Mouse (Mus musculus) hindbrain, postnatal 0 days (tissue): ENCODE measurements around the gene Adat3. TPM values are rescaled to one million over a fixed set of nuclear protein-coding genes. Genes with fewer than 3 reads are reported as not detected.
A peak's percentile ranks its signal among the peaks of the same experiment; 100 is the strongest.

Experiments used
- ATAC-seq: fragments of 200-750 bp; cut with Nextera tagmentation; 2 replicates; pipeline ENCODE4 v1.8.0; 2017; ENCODE audit warnings: mild to moderate bottlenecking, moderate TSS enrichment, moderate library complexity
- DNase-seq: peaks from one replicate; pipeline ENCODE4 v3.0.0-alpha.2; 2015; ENCODE audit warnings: low spot score
- H3K27ac ChIP-seq: fragments of 300-500 bp; sonication (generic); 2 replicates; pipeline ENCODE4 v1.5.1; 2014; ENCODE audit warnings: mild to moderate bottlenecking
- H3K27me3 ChIP-seq: fragments of 300-500 bp; sonication (generic); 2 replicates; pipeline ENCODE4 v1.6.1; 2014; ENCODE audit warnings: low read length, mixed read lengths; ENCODE audit not compliant: insufficient read depth
- H3K36me3 ChIP-seq: fragments of 300-500 bp; sonication (generic); 2 replicates; pipeline ENCODE4 v1.6.1; 2014; ENCODE audit warnings: low read length, mixed read lengths; ENCODE audit not compliant: insufficient read depth
- H3K4me1 ChIP-seq: fragments of 300-500 bp; sonication (generic); 2 replicates; pipeline ENCODE4 v1.6.1; 2014; ENCODE audit warnings: antibody characterized with exemption, low read length, mixed read lengths; ENCODE audit not compliant: insufficient read depth
- H3K4me2 ChIP-seq: fragments of 300-500 bp; sonication (generic); 2 replicates; pipeline ENCODE4 v1.6.1; 2014; ENCODE audit warnings: low read depth, mild to moderate bottlenecking, low read length, moderate library complexity, mixed read lengths
- H3K4me3 ChIP-seq: fragments of 300-500 bp; sonication (generic); 2 replicates; pipeline ENCODE4 v1.5.1; 2014; ENCODE audit warnings: low read length
- H3K9ac ChIP-seq: fragments of 300-500 bp; sonication (generic); replicated peaks from 2 replicates; pipeline ENCODE4 v1.6.1; 2014; ENCODE audit warnings: mild to moderate bottlenecking, low read length, moderate library complexity, mixed read lengths
- H3K9me3 ChIP-seq: fragments of 300-500 bp; sonication (generic); 2 replicates; pipeline ENCODE4 v1.6.1; 2016; ENCODE audit warnings: low read length, mixed read lengths
- CTCF ChIP-seq: IDR thresholded peaks from 2 replicates; pipeline ENCODE4 v1.5.1; 2016; ENCODE audit warnings: antibody characterized with exemption, control low read depth, low read depth
- WGBS: fragments of 180-500 bp; shearing (Covaris S2); extraction: QIAGEN DNeasy Blood & Tissue Kit; methylation state at CpG from one replicate; pipeline ENCODE4 v1.1.7; 2014; 5-methylcytosine and 5-hydroxymethylcytosine counted together
- polyA plus RNA-seq: library from polyadenylated mRNA; unstranded; fragments of >200 nt; fragmentation: Nextera tagmentation; extraction: Ambion mirVana; gene quantifications from 2 replicates; pipeline ENCODE4 v1.2.1, GENCODE M21; 2015
- total RNA-seq: library from RNA; depleted of rRNA; stranded (reverse); fragments of >200 nt; gene quantifications from 2 replicates; pipeline ENCODE4 v1.2.3, GENCODE M21; 2014

Gene Adat3
- total and polyA plus RNA-seq, 2 experiments from 2014 or later, result 3.6 to 7.3 TPM

- Histone ChIP-seq H3K4me2 (peak overlapping the region; percentile 90), H3K4me3 (peak overlapping the region; percentile 80), H3K9me3 (no peaks in the 10 kb centered on the region), H3K27ac (peak overlapping the region; percentile 86; the same call in 1 of the 2 replicates), H3K36me3 (no peaks in the 10 kb centered on the region), H3K4me1 (peaks cover 30% of the 10 kb centered on the region), H3K27me3 (no peaks in the 10 kb centered on the region), H3K9ac (peak overlapping the region; percentile 29)
- TF ChIP-seq CTCF, result peak; percentile 82
- WGBS, result under 1% methylated on average over 29 of the region's 29 CpGs
- DNase-seq (peak; percentile 79), ATAC-seq (no peak)
These were observed 24.4 kb upstream of the Adat3 start for GRCm38 (mm10) chr10:80578131-80578750.

DNA sequence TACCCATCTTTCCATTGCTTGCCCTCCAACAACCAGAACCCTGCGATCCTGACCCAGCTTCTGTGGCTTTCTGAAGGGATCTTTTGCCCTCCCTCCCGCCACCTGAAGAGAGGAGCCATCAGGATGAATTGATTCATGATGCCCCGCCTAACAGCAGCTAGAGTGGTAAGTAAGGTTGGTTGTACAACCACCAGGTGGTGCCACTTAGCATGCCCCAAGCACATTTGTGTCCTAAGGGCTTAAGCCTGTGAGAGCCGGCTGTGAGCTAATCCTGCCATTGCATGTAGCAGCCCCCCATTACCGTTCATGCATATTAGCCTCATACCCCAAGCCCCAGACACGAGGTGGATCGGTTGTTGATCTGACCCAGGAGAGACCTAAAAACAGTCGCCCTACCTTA, 23.8 kb upstream of the Adat3 start:
- Histone ChIP-seq H3K4me2 (peak overlapping the region; percentile 90), H3K9me3 (no peaks in the 10 kb centered on the region), H3K9ac (no peak overlapping the region), H3K36me3 (no peaks in the 10 kb centered on the region), H3K4me3 (peak overlapping the region; percentile 80), H3K4me1 (peaks cover 26% of the 10 kb centered on the region), H3K27me3 (no peaks in the 10 kb centered on the region), H3K27ac (peak overlapping the region; percentile 86; the same call in 1 of the 2 replicates)
- peak; percentile 77 for DNase-seq
- WGBS, result 7% methylated on average over 8 of the region's 8 CpGs
- peak; percentile 74 for TF ChIP-seq CTCF
- no peak for ATAC-seq

- Histone ChIP-seq H3K4me2 (no peak overlapping the region), H3K9me3 (no peaks in the 10 kb centered on the region), H3K4me1 (peaks cover 11% of the 10 kb centered on the region), H3K27me3 (no peaks in the 10 kb centered on the region), H3K36me3 (no peaks in the 10 kb centered on the region), H3K27ac (no peak overlapping the region), H3K9ac (no peak overlapping the region), H3K4me3 (no peak overlapping the region)
- 84% methylated on average over 5 of the region's 5 CpGs for WGBS
- no peak for TF ChIP-seq CTCF
- DNase-seq, result no peak
- ATAC-seq, result no peak
These were observed 19.6 kb upstream of the Adat3 start for GRCm38 (mm10) chr10:80583047-80583446.

- 63% methylated on average over 12 of the region's 12 CpGs for WGBS
- Histone ChIP-seq H3K9me3 (no peaks in the 10 kb centered on the region), H3K27ac (no peak overlapping the region), H3K27me3 (no peaks in the 10 kb centered on the region), H3K4me1 (peaks cover 8% of the 10 kb centered on the region; the same call in 1 of the 2 replicates), H3K36me3 (no peaks in the 10 kb centered on the region), H3K9ac (no peak overlapping the region), H3K4me3 (no peak overlapping the region), H3K4me2 (no peak overlapping the region)
- no peak for ATAC-seq
- peak; percentile 17 for DNase-seq
- no peak for TF ChIP-seq CTCF
These were observed 18.6 kb upstream of the Adat3 start for GRCm38 (mm10) chr10:80584045-80584488.

DNA sequence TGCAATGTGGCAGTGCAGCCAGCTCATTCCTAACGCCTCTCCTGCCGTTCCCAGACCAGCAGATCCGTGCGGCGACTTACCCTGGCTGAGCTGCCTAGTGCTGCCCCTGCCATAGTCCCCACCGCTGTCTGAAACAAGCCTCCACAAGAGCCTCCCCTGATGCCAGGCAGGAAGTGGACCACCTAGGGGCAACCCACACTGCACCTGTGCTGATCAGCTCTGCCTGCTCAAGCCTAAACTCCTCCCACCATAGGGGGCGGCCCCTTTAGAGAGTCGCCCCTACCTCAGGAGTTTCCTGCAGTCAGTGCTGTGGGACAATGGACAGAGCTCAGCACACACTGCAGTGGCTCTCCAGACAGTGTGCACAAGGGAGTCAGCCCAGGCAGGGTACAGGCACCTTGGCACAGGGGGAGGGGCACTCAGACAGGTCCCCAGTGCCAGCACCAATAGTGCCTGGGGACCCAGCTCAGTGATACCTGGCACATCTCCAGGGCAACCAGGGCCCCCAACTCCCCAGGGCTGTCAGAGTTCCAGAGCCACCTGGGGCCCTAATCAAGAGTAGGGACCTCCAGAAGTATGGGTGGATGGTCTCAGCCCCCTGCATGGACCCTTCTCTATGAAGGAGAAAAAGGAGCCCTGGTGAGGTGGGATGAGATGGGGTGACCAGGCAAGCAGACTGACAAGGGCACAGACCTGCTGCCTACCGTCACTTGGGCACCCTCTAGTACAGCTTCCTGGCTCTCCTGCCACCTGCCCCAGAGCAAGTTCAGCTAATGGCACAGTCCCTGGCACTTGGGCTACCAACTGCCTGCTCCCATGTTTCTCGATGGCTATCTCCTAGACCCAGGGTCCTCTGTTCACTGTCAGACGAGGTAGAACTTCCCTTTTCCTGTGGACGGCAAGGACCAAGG, 17.8 kb upstream of the Adat3 start:
- H3K27ac ChIP-seq, result no peak overlapping the region
- 0 out of 2 replicates have a peak overlapping the region, but pooled peaks have one; percentile 5 for H3K9ac ChIP-seq
- no peaks in the 10 kb centered on the region for H3K9me3 ChIP-seq
- no peaks in the 10 kb centered on the region for H3K36me3 ChIP-seq
- 0 out of 2 replicates have a peak overlapping the region, but pooled peaks have one; percentile 16 for H3K4me2 ChIP-seq
- no peak overlapping the region for H3K4me3 ChIP-seq
- 69% methylated on average over 12 of the region's 12 CpGs for WGBS
- H3K4me1 ChIP-seq, result 0 out of 2 replicates have a peak, but pooled peaks cover 13% of the 10 kb centered on the region
- no peaks in the 10 kb centered on the region for H3K27me3 ChIP-seq
- DNase-seq, result no peak
- TF ChIP-seq CTCF, result no peak
- 0 out of 2 replicates have a peak, but pooled peaks have one; percentile 13 for ATAC-seq

DNA sequence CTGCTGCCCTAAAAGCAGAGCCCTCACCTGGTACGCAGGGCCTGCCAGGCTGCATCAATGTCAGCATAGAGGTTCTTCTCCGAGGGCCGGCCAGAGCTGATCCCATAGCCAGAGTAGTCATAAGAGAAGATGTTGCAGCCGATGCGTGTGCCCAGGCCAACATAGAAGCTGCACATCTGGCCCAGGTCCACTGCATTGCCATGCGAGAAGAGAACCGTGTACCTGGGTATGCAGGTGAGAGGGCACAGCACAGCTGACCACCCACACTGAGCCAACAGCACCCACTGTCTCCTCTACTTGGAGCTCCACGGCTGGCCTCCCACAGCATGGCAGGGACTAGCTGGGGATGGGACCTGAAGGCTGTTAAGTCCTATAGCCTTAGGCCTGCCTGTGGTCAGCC, 17.1 kb upstream of the Adat3 start:
- Histone ChIP-seq H3K27me3 (no peaks in the 10 kb centered on the region), H3K36me3 (no peaks in the 10 kb centered on the region), H3K4me2 (0 out of 2 replicates have a peak overlapping the region, but pooled peaks have one; percentile 16), H3K9me3 (no peaks in the 10 kb centered on the region), H3K27ac (no peak overlapping the region), H3K9ac (0 out of 2 replicates have a peak overlapping the region, but pooled peaks have one; percentile 5), H3K4me1 (0 out of 2 replicates have a peak, but pooled peaks cover 13% of the 10 kb centered on the region), H3K4me3 (no peak overlapping the region)
- 95% methylated on average over 8 of the region's 8 CpGs for whole genome bisulfite sequencing
- TF ChIP-seq CTCF, result no peak
- DNase-seq (no peak), ATAC-seq (no peak)
